Mouse (Mus musculus): ENCODE data around the gene A930002H24Rik.

A930002H24Rik gene

GRCm38 (mm10) chr17:63836223-63836622 is 27.4 kb downstream of the A930002H24Rik start:
- no peak for DNase-seq (ENCODE audit: low read depth)

- DNase-seq (ENCODE audit: low read depth): no peak
Measured at GRCm38 (mm10) chr17:63831550-63831949, 32.0 kb downstream of the A930002H24Rik start.

GRCm38 (mm10) chr17:63828561-63829332 is 34.8 kb downstream of the A930002H24Rik start:
- no peak for DNase-seq (ENCODE audit: low read depth)

- DNase-seq (ENCODE audit: low read depth): no peak
Measured at GRCm38 (mm10) chr17:63826767-63827166, 36.8 kb downstream of the A930002H24Rik start.

- DNase-seq (ENCODE audit: low read depth): no peak
Measured at GRCm38 (mm10) chr17:63826196-63826595, 37.4 kb downstream of the A930002H24Rik start.

GRCm38 (mm10) chr17:63824141-63824540 is 39.5 kb downstream of the A930002H24Rik start:
- no peak for DNase-seq (ENCODE audit: low read depth)

GRCm38 (mm10) chr17:63818444-63819027 is 45.1 kb downstream of the A930002H24Rik start:
- DNase-seq (ENCODE audit: low read depth): no peak

- DNase-seq (ENCODE audit: low read depth): no peak
Measured at GRCm38 (mm10) chr17:63813552-63813951, 50.0 kb downstream of the A930002H24Rik start.
